Mouse (Mus musculus): ENCODE data around the gene Hpcal1.

- TF ChIP-seq CTCF (IDR thresholded peaks at IDR 0.05; ENCODE audit: borderline replicate concordance, extremely low read depth, insufficient read depth, insufficient read length) (no peak), POLR2A (IDR thresholded peaks at IDR 0.05; ENCODE audit: borderline replicate concordance, extremely low read depth, insufficient read depth, insufficient read length, poor library complexity, severe bottlenecking) (no peak)
These were observed 4.0 kb downstream of the Hpcal1 start for GRCm38 (mm10) chr12:17694589-17695115.
